Mouse (Mus musculus) heart, adult 2 months (tissue): Measurements from ENCODE around the gene Rtn4ip1. TPM values are rescaled to one million over a fixed set of nuclear protein-coding genes. Genes with fewer than 3 reads are reported as not detected.

Source experiments
- DNase-seq, 2 experiments: peaks; one replicate each; pipeline ENCODE4 v3.0.0; 2021
- H3K27ac ChIP-seq: fragments of 200-600 bp; 2 replicates; pipeline ENCODE4 v1.8.1; 2022
- H3K27me3 ChIP-seq: fragments of 200-500 bp; 2 replicates; pipeline ENCODE4 v1.6.1; 2012; ENCODE audit warnings: mild to moderate bottlenecking, low read length, inconsistent platforms, mixed read lengths; ENCODE audit not compliant: control insufficient read depth, insufficient read depth
- H3K36me3 ChIP-seq: fragments of 200-500 bp; 2 replicates; pipeline ENCODE4 v1.6.1; 2012; ENCODE audit warnings: low read length, inconsistent platforms; ENCODE audit not compliant: control insufficient read depth, insufficient read depth
- H3K4me1 ChIP-seq: fragments of 200-500 bp; 2 replicates; pipeline ENCODE4 v1.6.1; 2011; ENCODE audit warnings: low read length; ENCODE audit not compliant: control insufficient read depth, insufficient read depth
- H3K4me3 ChIP-seq: fragments of 200-600 bp; 2 replicates; pipeline ENCODE4 v1.8.1; 2022
- H3K79me2 ChIP-seq: fragments of 200-500 bp; replicated peaks from 2 replicates; pipeline ENCODE4 v1.6.1; 2012; ENCODE audit warnings: mild to moderate bottlenecking, inconsistent platforms, low read length, moderate library complexity, mixed read lengths; ENCODE audit not compliant: control insufficient read depth, insufficient read depth
- H3K9ac ChIP-seq: fragments of 200-500 bp; 2 replicates; pipeline ENCODE4 v1.6.1; 2012; ENCODE audit warnings: low read depth, mild to moderate bottlenecking, control low read depth, inconsistent platforms, low read length, mixed read lengths
- CTCF ChIP-seq: fragments of 200-600 bp; IDR thresholded peaks from 2 replicates; pipeline ENCODE4 v1.8.1; 2022; ENCODE audit warnings: antibody characterized with exemption, mild to moderate bottlenecking, moderate library complexity
- EP300 ChIP-seq: fragments of 200-500 bp; IDR thresholded peaks from 2 replicates; pipeline ENCODE4 v1.6.1; 2011; ENCODE audit warnings: low read depth, low read length, control low read depth; ENCODE audit not compliant: insufficient read depth
- POLR2A ChIP-seq: fragments of 200-500 bp; IDR thresholded peaks from 2 replicates; pipeline ENCODE4 v1.6.1; 2011; ENCODE audit warnings: mild to moderate bottlenecking, low read depth, low read length, control low read depth; ENCODE audit not compliant: insufficient read depth
- WGBS: fragments of 180-500 bp; shearing (Covaris S2); methylation state at CpG from one replicate; pipeline ENCODE4 v1.1.7; 2018; 5-methylcytosine and 5-hydroxymethylcytosine counted together
- intact Hi-C: fragments of 180-260 bp; cut with DNase I; formaldehyde crosslinking; loops from one replicate; pipeline ENCODE4 v1.15.1; 2025
- polyA plus RNA-seq: library from polyadenylated mRNA; depleted of rRNA; stranded (reverse); fragments of >200 nt; gene quantifications from 2 replicates; pipeline ENCODE4 v1.2.3, GENCODE M21; 2012
- total RNA-seq, 2 experiments: library from RNA; stranded (reverse); gene quantifications; 2 replicates each; pipeline ENCODE4 v1.2.3; 2021

Gene Rtn4ip1
- total and polyA plus RNA-seq, 3 experiments = 47.7 to 66.9 (median 66.4) TPM

DNA sequence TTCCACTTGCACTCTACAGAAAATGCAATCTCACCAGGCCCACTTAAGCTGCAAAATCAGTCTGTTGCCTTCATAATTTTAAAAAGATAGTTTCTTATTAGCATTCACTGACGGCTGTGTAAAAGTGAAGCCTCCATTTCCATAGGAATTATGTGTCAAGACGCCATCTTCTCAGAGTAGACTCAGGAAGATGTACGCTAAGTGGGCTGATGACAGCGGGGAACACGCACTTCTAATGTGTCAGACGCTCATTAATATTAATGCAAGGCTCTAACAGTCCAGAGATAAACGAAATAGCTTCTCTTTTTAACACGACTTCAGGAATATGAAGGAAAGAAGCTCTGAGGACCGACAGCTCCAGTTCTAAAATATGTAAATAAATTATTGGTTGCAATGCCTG, 13.9 kb upstream of the Rtn4ip1 start:
- 95% methylated on average over 9 of the region's 9 CpGs for WGBS
- H3K27ac ChIP-seq = no peak overlapping the region
- H3K4me1 ChIP-seq = no peaks in the 10 kb centered on the region
- H3K79me2 ChIP-seq = no peaks in the 10 kb centered on the region
- intact Hi-C loops = no loop called here
- TF ChIP-seq POLR2A (no peak), EP300 (no peak), CTCF (no peak)
- no peak for DNase-seq
- no peak overlapping the region for H3K9ac ChIP-seq
- H3K36me3 ChIP-seq = no peaks in the 10 kb centered on the region
- H3K4me3 ChIP-seq = no peak overlapping the region
- H3K27me3 ChIP-seq = no peaks in the 10 kb centered on the region

DNA sequence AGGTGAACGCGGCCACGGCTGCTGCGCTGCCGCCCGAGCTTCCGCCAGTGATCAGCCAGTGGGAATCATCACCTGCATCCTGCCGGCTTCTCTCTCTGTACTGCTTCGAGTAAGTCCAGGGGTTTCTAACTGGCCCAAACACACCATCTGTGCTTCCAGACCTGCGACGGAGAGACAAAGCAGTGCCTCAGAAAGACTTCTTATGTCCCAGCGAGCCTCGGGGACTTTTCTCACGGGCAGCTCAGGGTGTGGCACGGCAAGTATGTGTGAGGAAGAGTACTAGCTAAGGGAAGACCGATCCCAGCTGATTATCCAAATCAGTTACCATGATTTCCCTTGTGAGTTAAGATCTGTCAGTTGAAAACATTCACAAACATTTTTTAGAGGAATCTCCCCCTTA, 12.6 kb upstream of the Rtn4ip1 start:
- Histone ChIP-seq H3K27ac (no peak overlapping the region), H3K4me3 (no peak overlapping the region), H3K9ac (no peak overlapping the region), H3K27me3 (no peaks in the 10 kb centered on the region), H3K36me3 (no peaks in the 10 kb centered on the region), H3K4me1 (no peaks in the 10 kb centered on the region), H3K79me2 (no peaks in the 10 kb centered on the region)
- 93% methylated on average over 16 of the region's 16 CpGs for WGBS
- no peak for DNase-seq
- intact Hi-C loops = no loop called here
- TF ChIP-seq CTCF = no peak
- no peak for TF ChIP-seq EP300
- TF ChIP-seq POLR2A = no peak

DNA sequence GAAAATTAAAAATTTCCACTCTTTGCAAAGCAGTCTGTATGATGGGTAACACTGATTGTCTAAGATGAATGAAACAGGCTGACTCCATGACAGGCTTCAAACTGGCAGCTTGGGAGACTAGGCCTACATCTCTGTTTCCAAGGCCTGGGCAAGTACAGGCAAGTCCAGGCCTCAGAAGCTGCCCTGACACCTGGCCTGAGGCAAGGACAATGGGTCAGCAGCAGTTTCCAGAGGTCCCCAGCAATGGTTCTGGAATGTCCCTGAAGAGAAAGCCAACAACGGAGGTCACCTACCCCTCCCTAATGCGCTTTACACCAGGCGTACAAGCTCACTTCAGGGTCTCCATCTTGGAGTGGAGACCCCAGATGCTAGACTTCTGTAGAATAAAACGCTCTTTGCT, 8.6 kb upstream of the Rtn4ip1 start:
- intact Hi-C loops = no loop called here
- Histone ChIP-seq H3K79me2 (no peaks in the 10 kb centered on the region), H3K27me3 (no peaks in the 10 kb centered on the region), H3K4me1 (no peaks in the 10 kb centered on the region), H3K36me3 (no peaks in the 10 kb centered on the region), H3K9ac (no peak overlapping the region), H3K4me3 (no peak overlapping the region), H3K27ac (no peak overlapping the region)
- no peak for TF ChIP-seq EP300
- no peak for TF ChIP-seq POLR2A
- no peak for TF ChIP-seq CTCF
- WGBS = 98% methylated on average over 4 of the region's 4 CpGs
- DNase-seq = no peak

DNA sequence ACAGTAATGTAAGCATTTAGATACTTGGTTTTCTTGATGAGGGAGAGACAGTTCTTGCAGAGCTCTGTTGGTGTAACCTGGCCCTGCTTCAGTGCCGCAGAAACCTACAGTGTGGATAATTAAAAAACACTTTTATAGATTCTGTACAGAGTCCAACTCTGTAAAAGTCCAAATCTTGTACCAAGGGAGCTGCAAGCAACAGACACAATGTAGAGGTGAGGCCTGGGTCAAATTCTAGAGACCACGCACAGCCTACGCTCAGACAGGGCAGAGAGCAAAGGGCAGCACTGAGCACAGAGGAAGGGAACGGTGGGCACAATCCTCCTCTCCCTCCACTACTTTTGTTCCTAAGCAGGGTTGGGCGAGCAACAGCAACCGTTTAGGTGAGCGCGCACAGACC, 5.5 kb upstream of the Rtn4ip1 start:
- no peaks in the 10 kb centered on the region for H3K27me3 ChIP-seq
- no peak for DNase-seq
- H3K36me3 ChIP-seq = no peaks in the 10 kb centered on the region
- H3K4me3 ChIP-seq = no peak overlapping the region
- TF ChIP-seq EP300 = no peak
- 95% methylated on average over 8 of the region's 8 CpGs for WGBS
- no peak overlapping the region for H3K27ac ChIP-seq
- peaks cover 1% of the 10 kb centered on the region; the same call in 1 of the 2 replicates for H3K4me1 ChIP-seq
- intact Hi-C loops = no loop called here
- no peaks in the 10 kb centered on the region for H3K79me2 ChIP-seq
- no peak overlapping the region for H3K9ac ChIP-seq

DNA sequence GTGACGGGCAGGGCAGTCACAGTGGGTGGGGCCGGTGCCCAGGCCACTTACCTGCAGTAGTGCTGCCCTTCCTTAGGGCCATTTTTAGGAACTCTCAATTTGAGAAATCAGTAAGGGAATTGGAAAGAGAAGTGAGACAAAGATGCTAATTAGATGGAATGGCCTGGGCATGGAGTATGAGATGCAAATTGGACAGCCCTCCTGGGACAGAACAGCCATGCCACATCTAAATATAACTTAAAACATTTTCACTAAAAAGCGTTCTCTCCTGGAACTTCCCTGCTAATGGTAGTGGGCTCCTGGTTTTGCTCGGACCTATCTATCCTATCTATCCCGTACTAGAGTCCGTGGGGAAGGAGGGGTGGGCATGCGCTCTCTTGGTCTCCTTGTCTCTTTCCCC, 3.3 kb upstream of the Rtn4ip1 start:
- DNase-seq = no peak
- Histone ChIP-seq H3K79me2 (no peaks in the 10 kb centered on the region), H3K27ac (no peak overlapping the region), H3K36me3 (no peaks in the 10 kb centered on the region), H3K9ac (no peak overlapping the region), H3K4me1 (peaks cover 1% of the 10 kb centered on the region; the same call in 1 of the 2 replicates), H3K4me3 (no peak overlapping the region), H3K27me3 (no peaks in the 10 kb centered on the region)
- WGBS = 84% methylated on average over 7 of the region's 7 CpGs
- TF ChIP-seq POLR2A = no peak
- no peak for TF ChIP-seq CTCF
- TF ChIP-seq EP300 = no peak
- intact Hi-C loops = no loop called here

DNA sequence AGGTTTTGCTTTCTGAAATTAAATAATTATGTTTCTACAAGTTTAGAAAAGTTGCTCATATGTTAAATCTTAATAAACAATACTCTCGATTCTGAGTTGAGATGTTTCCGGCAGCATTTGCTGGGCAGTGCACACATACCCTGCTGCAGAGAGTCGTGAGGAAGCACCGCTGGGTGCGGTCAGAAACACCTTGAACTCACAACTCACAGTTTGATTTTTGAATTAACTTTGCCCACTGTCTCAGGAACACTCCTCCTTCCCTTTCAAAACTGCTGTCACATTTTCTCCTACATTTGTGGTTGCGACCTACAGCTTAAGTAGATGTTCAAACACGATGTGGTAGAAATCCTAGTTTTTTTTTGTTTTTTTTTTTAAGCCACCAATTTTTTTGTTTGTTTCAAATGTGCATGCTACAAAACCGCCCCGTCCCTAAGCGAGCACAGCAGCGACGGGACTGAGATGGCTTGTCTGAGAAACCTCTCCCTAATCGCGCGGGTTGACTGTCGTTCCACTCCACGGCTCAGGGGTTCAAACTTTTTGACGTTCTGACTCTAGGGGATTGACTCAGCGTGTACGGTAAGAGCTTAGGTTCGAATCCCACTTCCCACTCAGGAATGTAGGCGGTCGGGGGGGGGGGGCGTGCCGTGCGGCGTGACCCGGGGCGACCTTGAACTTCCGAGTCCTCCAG, 580 bp upstream of the Rtn4ip1 start:
- no peak for DNase-seq
- Histone ChIP-seq H3K4me1 (peaks cover 1% of the 10 kb centered on the region; the same call in 1 of the 2 replicates), H3K27ac (peak overlapping the region; percentile 91), H3K36me3 (no peaks in the 10 kb centered on the region), H3K27me3 (no peaks in the 10 kb centered on the region), H3K4me3 (peak overlapping the region; percentile 79), H3K9ac (peak overlapping the region; percentile 83), H3K79me2 (no peaks in the 10 kb centered on the region)
- WGBS = 5% methylated on average over 30 of the region's 30 CpGs
- intact Hi-C loops = loop anchor here (1.0 kb wide), 1 partner anchor 361 kb away; the partner anchor contains the start of gene 1700021F05Rik
- TF ChIP-seq CTCF (no peak), POLR2A (no peak), EP300 (0 out of 2 replicates have a peak, but pooled peaks have one; percentile 10)
